Mouse (Mus musculus) liver, embryonic 14 days (tissue): Measurements from ENCODE around the gene Rsph14. TPM values are rescaled to one million over a fixed set of nuclear protein-coding genes. Genes with fewer than 3 reads are reported as not detected.

Experiments
- polyA plus RNA-seq: library from polyadenylated mRNA; depleted of rRNA; stranded (reverse); fragments of >200 nt; gene quantifications from 2 replicates; pipeline ENCODE4 v1.2.3, GENCODE M21; 2012; rRNA removed

The Rsph14 gene
- 0.02 TPM in 1 of 2 replicates, not detected in the other for polyA plus RNA-seq

DNA sequence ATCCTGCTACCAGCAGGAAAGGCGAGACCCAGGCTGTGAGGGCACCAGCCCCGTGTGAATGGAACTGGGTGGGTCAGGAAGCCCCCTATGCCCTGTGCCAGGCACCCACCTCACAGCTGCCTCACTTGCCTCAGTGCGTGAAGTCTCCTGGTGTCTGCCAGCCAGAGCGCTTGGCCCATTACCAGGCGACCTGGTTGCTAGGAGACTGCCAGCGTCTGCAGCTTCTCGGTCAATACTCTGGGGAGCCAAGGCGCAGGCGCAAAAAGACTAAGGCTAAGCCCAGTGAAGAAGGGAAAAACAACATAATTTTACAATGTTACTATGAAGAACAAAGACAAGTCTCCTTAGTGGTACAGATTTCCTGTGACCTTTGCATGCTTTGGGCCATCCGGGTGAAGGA is at the start of gene Rsph14:
Gene Rsph14, minus strand, starts transcription at position 192 of the 400 bp plus-strand sequence.

DNA sequence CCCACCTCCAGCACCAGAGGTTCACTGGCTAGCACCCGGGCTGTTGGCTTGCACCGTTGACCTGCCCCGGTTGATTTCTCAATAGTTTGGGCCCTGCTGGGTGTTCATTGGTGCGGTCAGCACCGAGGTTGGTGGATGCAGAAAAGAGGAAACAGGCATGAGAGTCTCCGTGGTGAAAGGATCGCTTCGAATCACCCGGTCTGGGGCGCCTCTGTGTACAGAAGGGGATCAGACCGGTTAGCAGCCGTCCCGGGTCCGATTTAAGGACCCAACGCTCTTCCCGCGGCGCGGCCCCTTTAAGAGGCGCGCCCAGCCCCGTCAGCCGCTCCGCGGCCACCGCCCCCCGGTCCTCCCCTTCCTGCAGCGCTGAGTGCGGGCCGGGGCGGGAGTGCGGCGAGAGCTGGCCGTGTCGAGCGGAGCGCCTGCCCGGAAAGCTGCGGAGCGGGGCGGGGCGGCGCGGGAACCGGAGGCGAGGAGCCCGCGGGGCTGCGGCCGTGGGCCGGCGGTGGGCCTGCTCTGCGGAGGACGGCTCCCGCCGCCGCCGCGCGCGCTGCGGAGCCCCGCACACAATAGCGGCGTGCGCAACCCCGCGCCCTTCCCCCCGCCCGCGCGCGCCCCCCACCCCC is 27.9 kb upstream of the Rsph14 start, which contains the start of gene Bcr:
Gene Bcr, plus strand, starts transcription at position 376 of the 626 bp plus-strand sequence.

DNA sequence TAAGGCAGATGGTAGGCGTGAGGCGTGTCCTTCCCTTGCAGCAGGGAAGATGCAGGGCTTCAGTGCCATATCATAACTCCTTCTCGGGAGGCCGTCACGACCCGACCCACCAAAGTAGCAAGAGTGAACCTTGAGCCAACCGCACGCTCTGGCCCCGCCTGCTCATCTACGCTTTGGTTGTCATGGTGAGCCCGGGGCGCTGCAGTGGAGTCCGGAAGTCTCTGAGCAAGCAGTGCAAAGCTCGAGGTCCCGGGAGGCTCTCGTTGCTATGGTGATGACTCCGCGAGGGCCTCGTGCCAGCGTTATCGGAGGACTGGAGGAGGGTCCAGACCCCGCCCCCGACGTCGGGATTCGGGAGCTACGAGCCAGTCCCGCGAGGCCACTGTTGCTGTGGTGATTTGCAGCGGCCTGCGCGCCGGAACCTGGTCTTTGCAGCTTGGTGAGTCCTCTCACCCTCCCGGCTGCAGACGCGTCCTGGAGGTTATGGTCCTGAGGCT is 4.5 kb upstream of the Rsph14 start, which contains the start of gene Rab36:
Gene Rab36, plus strand, starts transcription at position 176 of the 497 bp plus-strand sequence.

DNA sequence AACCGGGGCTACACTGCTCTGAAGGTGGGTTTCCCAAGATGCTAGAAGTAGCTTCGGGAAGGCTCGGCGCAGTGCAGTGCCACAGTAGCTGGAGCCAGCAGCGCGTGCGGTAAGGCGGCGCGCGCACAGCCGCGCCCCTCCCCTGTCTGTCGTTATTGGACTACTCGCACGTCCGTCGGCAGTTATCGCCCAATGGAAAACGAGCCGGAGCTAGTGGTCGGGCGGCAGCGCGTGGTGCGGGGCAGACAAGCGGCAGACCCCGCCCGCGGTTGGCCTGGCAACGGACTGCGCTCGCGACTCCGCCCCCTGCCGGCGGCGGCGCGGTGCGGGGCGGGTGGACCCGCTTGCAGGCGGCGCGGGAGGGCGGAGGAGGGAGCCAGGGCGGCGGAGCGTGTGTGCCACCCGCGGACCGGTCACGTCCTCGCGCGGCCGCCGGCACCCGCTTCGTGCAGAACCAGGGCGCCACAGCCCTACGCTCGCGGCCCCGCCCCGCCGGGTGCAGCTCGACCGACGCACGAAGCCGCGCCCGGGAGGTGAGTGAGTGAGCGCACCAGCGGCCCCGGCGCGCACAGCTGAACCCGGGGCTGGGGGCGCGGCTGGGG is 65.4 kb downstream of the Rsph14 start, which contains the start of gene Gnaz:
Gene Gnaz, plus strand, starts transcription at position 328 of the 602 bp plus-strand sequence.

Other genes with a start within 250 kb of the Rsph14 start
- 2.2 and 2.3 TPM in 2 replicates for gene Gnaz, start 65.4 kb downstream of the Rsph14 start, polyA plus RNA-seq
- gene Rab36, start 4.5 kb upstream of the Rsph14 start, polyA plus RNA-seq: 1.7 and 2.2 TPM in 2 replicates
- 3.0 and 3.2 TPM in 2 replicates for gene Bcr, start 28.0 kb upstream of the Rsph14 start, polyA plus RNA-seq
- 4.4 and 4.5 TPM in 2 replicates for gene Specc1l, start 179.5 kb upstream of the Rsph14 start, polyA plus RNA-seq